Mouse (Mus musculus) urinary bladder, postnatal 36 days (tissue): ENCODE measurements around the gene Zfp322a.
"Not testable (repeated sequence)": the region's sequence is repeated elsewhere in the genome, so short reads cannot be mapped to it uniquely, and the experiment has no call there.

Experiments
- DNase-seq, 2 experiments: peaks; one replicate each; pipeline ENCODE4 v3.0.0; 2022; ENCODE audit warnings: low spot score in 2 of 2, mixed read lengths in 1 of 2

The Zfp322a gene

DNA sequence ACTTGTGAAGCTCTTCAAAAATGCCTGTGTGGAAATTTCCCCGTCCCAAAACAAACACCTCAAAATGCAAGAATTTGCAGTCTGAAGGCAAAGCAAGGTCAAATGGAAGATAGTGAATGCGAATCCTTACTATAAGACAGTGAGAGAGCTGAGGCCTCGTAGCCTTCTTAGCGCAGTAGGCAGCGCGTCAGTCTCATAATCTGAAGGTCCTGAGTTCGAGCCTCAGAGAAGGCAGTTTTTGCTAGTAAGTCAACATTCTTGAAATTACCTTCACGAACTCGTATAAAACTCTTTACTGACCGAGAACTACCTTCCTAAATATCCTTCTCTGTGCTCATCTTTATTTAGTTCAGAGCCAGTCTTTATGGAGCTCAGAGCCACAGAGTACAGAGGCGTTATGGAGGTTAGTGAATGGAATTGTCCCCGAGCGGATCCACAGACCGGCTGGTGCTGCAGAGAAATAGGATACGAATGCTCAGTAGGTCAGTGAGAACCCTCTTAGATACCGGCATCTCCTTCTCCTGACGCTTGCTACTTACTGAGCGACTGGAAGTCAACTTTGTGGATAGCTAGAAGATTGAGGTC lies 51.6 kb downstream of the Zfp322a start:
- no peak for DNase-seq

DNA sequence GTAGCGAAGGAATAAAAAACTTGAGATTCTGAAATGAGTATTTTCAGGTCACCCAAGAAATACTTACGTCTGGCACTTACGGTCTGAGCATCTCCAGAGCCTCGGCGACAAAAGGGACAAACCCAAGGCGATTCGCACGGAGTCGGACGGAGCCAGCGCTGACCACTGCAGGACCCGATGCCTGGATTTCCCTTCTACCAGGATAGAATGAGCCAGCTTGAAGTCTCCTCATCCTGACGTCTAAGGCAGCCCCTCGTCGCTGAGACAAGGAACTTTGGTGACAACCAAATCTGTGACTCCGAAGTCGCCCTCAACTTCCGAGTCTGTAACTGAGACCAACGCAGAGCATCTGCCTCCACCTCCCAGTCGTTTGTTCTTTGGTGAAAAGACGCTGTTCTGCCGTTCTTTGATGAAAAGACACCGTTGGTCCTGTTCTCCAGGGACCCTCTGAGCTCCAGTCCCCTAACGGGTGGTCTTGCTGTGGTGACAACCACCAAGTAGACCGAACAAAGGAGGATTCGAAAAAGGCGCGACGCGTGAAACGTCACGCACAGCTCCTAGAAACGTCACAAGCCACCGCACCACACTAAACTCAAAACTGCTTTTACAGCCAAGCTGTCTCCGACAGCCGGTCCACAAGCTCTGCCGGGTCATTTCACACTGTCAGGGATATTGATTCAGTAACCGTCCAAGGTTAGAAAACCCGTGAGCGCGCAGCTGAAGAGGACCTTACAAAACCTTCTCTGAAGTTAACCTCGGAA lies 55.9 kb downstream of the Zfp322a start:
- no peak for DNase-seq

DNA sequence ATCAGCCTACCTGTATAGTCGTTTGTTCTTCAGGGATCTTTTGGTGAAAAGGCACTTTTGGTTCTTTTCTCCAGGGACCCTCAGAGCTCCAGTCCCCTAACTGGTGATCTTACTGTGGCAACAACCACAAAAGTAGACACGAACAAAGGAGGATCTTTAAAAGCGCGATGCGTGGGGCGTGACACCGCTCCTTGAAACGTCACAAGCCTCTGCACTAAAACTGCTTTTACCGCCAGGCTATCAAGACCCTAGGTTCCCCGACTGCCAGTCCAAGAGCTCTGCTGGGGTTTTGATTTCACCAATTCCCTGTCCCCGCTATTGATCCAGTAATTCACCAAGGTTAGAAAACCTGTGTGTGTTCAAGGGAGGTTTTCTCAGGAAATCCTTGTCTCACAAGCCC lies 59.0 kb downstream of the Zfp322a start:
- DNase-seq, result no peak

DNA sequence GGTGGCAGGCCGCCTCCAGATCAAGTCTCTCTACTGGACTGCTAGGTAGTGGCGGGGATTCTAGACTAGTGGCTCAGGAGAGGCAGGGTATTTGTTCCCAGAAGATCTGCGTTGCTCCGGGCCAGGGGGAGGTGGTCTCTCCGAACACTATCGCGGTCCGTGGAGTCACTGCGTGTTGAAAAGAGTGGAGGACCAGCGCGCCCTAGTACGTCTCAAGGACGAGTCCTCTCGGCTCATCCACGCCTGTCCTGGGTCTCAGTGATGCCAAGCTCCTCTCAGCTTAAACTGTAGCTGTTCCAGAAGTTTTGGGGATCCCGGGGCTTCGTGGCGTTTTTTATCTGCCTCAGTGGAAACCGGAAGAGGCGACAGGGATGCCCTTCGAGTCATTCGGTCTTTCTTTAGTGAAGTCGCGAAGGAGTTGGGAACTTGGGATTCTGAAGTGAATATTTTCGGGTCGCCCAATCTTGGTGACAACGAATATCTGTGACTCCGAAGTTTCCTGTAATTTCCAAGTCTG lies 59.5 kb downstream of the Zfp322a start:
- DNase-seq, result no peak

DNA sequence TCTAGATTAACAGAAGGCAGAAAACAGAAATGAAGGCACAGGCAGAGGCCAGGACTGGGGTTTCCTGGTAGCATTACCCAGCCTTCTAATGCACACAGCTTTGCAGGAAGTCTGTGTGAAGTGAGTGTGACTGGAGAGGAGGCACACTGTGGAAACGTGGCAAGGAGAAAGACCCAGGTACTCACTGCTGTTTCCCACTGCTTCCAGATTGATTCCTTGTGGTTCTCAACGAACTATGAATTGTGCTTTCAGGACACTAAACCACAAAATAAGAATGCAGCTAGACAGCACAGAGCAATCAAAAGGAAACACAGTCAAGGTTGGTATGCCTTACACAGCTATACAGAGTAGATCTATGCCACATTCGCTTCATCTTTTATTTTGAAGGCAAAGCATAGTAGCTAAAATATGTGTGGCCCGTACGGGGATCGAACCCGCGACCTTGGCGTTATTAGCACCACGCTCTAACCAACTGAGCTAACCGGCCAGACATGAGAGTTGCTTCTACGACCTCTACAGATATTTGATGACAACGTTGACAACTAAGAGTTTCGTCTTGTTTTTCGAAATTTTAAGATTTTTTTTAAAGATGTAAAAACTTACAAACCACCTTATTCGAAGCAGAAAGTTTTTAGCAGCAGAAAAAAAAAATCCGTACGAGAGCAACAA lies 60.2 kb downstream of the Zfp322a start:
- not testable (repeated sequence) for DNase-seq

DNA sequence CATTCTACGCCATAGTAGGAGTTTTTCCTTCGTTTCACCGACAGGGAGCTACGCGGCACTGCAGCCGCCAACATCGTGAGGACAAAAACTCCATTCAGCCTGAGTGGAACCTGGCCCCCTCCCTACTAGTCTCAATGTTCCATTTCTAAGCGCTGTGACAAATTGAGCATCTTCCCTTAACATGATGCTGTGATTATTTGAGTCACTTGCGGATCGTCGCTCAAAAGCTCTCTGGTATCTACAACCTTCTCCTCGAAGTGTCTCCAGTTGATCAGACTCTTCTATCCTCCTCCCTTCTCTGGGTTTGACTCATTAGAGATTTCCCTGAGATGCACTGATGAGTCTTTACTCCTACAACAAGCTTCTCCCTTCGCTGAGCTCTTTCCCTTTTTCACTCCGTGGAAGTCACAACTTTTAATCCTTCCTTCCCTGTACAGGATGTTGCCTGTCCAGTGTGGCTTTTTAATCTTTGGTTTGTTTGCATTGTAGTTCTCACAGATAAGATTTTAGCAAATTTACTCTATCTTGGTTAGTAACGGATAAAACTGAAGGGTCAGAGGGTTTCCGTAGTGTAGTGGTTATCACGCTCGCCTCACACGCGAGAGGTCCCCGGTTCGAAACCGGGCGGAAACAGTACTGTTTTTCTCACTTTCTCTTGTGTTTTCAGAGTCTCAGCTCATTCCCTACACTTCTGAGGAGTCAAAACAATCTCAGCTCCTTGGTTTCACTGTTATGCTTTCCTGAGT lies 61.8 kb downstream of the Zfp322a start:
- no peak for DNase-seq

DNA sequence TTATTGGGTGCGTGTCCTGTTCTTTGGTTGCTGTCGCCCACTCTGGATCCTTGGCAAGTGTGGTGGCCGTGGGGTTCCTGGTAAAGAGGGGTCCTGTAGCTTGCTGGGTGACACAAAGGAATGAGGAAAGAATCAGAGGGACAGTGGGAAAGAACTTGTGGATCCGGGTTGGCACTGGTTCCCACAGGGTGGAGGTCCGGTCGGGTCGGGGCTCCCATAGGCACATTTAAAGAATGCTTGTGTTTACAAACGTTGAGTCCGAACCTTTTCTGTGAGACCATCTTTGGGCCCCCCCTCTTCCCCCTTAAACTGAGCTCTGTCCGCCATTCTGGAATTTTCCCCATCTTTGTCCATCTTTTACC lies 62.3 kb downstream of the Zfp322a start:
- no peak for DNase-seq
